Mouse (Mus musculus): ENCODE results near the gene Caln1. TPM values are rescaled to one million over a fixed set of nuclear protein-coding genes. Genes with fewer than 3 reads are reported as not detected.

Gene Caln1
- polyA plus RNA-seq, 2 experiments, result not detected

- H3K36me3 ChIP-seq (replicated peaks; ENCODE audit: control insufficient read depth, insufficient read depth, low read depth), result peaks cover 10% of the 10 kb centered on the region
- H3K27me3 ChIP-seq (ENCODE audit: control insufficient read depth, insufficient read depth, low read length), result no peaks in the 10 kb centered on the region
- DNase-seq (ENCODE audit: low read depth in 3 of 3, low spot score in 3 of 3) (no peak), ATAC-seq (ENCODE audit: insufficient read depth) (no peak)
- no peak overlapping the region for H3K27ac ChIP-seq
- H3K4me3 ChIP-seq (ENCODE audit: insufficient read depth in 1 of 2, low read depth in 2 of 2, low read length in 2 of 2), result no peak overlapping the region
- H3K4me2 ChIP-seq (ENCODE audit: low read depth), result no peak overlapping the region
- H3K4me1 ChIP-seq (replicated peaks; ENCODE audit: control insufficient read depth in 2 of 2, insufficient read depth in 2 of 2, low read length in 1 of 2), result no peaks in the 10 kb centered on the region
- WGBS (ENCODE audit: insufficient replicate concordance), result 82% methylated on average over 11 of the region's 11 CpGs
- H3K9me3 ChIP-seq (ENCODE audit: control insufficient read depth, low read length), result no peaks in the 10 kb centered on the region
- H3K9ac ChIP-seq (replicated peaks), result no peak overlapping the region
- TF ChIP-seq EP300 (IDR thresholded peaks at IDR 0.05; ENCODE audit: low read depth) (no peak), CTCF (IDR thresholded peaks at IDR 0.05; ENCODE audit: low read depth) (no peak)
Observed at GRCm38 (mm10) chr5:130333971-130334370, 35.3 kb upstream of the Caln1 start.

GRCm38 (mm10) chr5:130335462-130335861 lies 33.8 kb upstream of the Caln1 start:
- 81% methylated on average over 4 of the region's 4 CpGs for WGBS (ENCODE audit: insufficient replicate concordance)
- Histone ChIP-seq H3K4me1 (replicated peaks; ENCODE audit: control insufficient read depth in 2 of 2, insufficient read depth in 2 of 2, low read length in 1 of 2) (no peaks in the 10 kb centered on the region), H3K36me3 (replicated peaks; ENCODE audit: control insufficient read depth, insufficient read depth, low read depth) (peaks cover 10% of the 10 kb centered on the region), H3K27me3 (ENCODE audit: control insufficient read depth, insufficient read depth, low read length) (no peaks in the 10 kb centered on the region), H3K4me2 (ENCODE audit: low read depth) (no peak overlapping the region), H3K9me3 (ENCODE audit: control insufficient read depth, low read length) (no peaks in the 10 kb centered on the region), H3K27ac (no peak overlapping the region), H3K9ac (replicated peaks) (no peak overlapping the region), H3K4me3 (ENCODE audit: insufficient read depth in 1 of 2, low read depth in 2 of 2, low read length in 2 of 2) (no peak overlapping the region)
- no peak for TF ChIP-seq EP300 (IDR thresholded peaks at IDR 0.05; ENCODE audit: low read depth)
- no peak for TF ChIP-seq CTCF (IDR thresholded peaks at IDR 0.05; ENCODE audit: low read depth)
- no peak for ATAC-seq (ENCODE audit: insufficient read depth)
- DNase-seq (ENCODE audit: low read depth in 3 of 3, low spot score in 3 of 3), result no peak

- no peak overlapping the region for H3K4me2 ChIP-seq (ENCODE audit: low read depth)
- H3K9me3 ChIP-seq (ENCODE audit: control insufficient read depth, low read length), result no peaks in the 10 kb centered on the region
- DNase-seq (ENCODE audit: low read depth in 3 of 3, low spot score in 3 of 3), result no peak
- TF ChIP-seq CTCF (IDR thresholded peaks at IDR 0.05; ENCODE audit: low read depth) (no peak), EP300 (IDR thresholded peaks at IDR 0.05; ENCODE audit: low read depth) (no peak)
- 81% methylated on average over 15 of the region's 15 CpGs for WGBS (ENCODE audit: insufficient replicate concordance)
- no peak for ATAC-seq (ENCODE audit: insufficient read depth)
- H3K27me3 ChIP-seq (ENCODE audit: control insufficient read depth, insufficient read depth, low read length), result no peaks in the 10 kb centered on the region
- no peak overlapping the region for H3K27ac ChIP-seq
- peaks cover 3% of the 10 kb centered on the region for H3K36me3 ChIP-seq (replicated peaks; ENCODE audit: control insufficient read depth, insufficient read depth, low read depth)
- H3K4me3 ChIP-seq (ENCODE audit: insufficient read depth in 1 of 2, low read depth in 2 of 2, low read length in 2 of 2), result no peak overlapping the region
- H3K9ac ChIP-seq (replicated peaks), result no peak overlapping the region
- no peaks in the 10 kb centered on the region for H3K4me1 ChIP-seq (replicated peaks; ENCODE audit: control insufficient read depth in 2 of 2, insufficient read depth in 2 of 2, low read length in 1 of 2)
Observed at GRCm38 (mm10) chr5:130340656-130341055, 28.6 kb upstream of the Caln1 start.

GRCm38 (mm10) chr5:130344999-130345398 lies 24.3 kb upstream of the Caln1 start:
- WGBS (ENCODE audit: insufficient replicate concordance), result 38% methylated on average over 7 of the region's 7 CpGs
- Histone ChIP-seq H3K4me1 (replicated peaks; ENCODE audit: control insufficient read depth in 2 of 2, insufficient read depth in 2 of 2, low read length in 1 of 2) (no peaks in the 10 kb centered on the region), H3K27me3 (ENCODE audit: control insufficient read depth, insufficient read depth, low read length) (no peaks in the 10 kb centered on the region), H3K4me3 (ENCODE audit: insufficient read depth in 1 of 2, low read depth in 2 of 2, low read length in 2 of 2) (no peak overlapping the region), H3K36me3 (replicated peaks; ENCODE audit: control insufficient read depth, insufficient read depth, low read depth) (no peaks in the 10 kb centered on the region; the same call in 1 of the 2 replicates), H3K9me3 (ENCODE audit: control insufficient read depth, low read length) (peaks cover 4% of the 10 kb centered on the region), H3K27ac (no peak overlapping the region), H3K9ac (replicated peaks) (no peak overlapping the region), H3K4me2 (ENCODE audit: low read depth) (no peak overlapping the region)
- ATAC-seq (ENCODE audit: insufficient read depth) (no peak), DNase-seq (ENCODE audit: low read depth in 3 of 3, low spot score in 3 of 3) (no peak)
- TF ChIP-seq CTCF (IDR thresholded peaks at IDR 0.05; ENCODE audit: low read depth) (no peak), EP300 (IDR thresholded peaks at IDR 0.05; ENCODE audit: low read depth) (no peak)

GRCm38 (mm10) chr5:130345871-130346270 lies 23.4 kb upstream of the Caln1 start:
- Histone ChIP-seq H3K36me3 (replicated peaks; ENCODE audit: control insufficient read depth, insufficient read depth, low read depth) (no peaks in the 10 kb centered on the region; the same call in 1 of the 2 replicates), H3K4me1 (replicated peaks; ENCODE audit: control insufficient read depth in 2 of 2, insufficient read depth in 2 of 2, low read length in 1 of 2) (no peaks in the 10 kb centered on the region), H3K4me2 (ENCODE audit: low read depth) (no peak overlapping the region), H3K9ac (replicated peaks) (no peak overlapping the region), H3K9me3 (ENCODE audit: control insufficient read depth, low read length) (peaks cover 4% of the 10 kb centered on the region), H3K27me3 (ENCODE audit: control insufficient read depth, insufficient read depth, low read length) (no peaks in the 10 kb centered on the region), H3K4me3 (ENCODE audit: insufficient read depth in 1 of 2, low read depth in 2 of 2, low read length in 2 of 2) (no peak overlapping the region), H3K27ac (no peak overlapping the region)
- no peak for TF ChIP-seq CTCF (IDR thresholded peaks at IDR 0.05; ENCODE audit: low read depth)
- no peak for TF ChIP-seq EP300 (IDR thresholded peaks at IDR 0.05; ENCODE audit: low read depth)
- DNase-seq (ENCODE audit: low read depth in 3 of 3, low spot score in 3 of 3) (no peak), ATAC-seq (ENCODE audit: insufficient read depth) (no peak)
- WGBS (ENCODE audit: insufficient replicate concordance), result 46% methylated on average over 2 of the region's 2 CpGs

Measured in liver, embryonic 14.5 days (tissue).